Mouse (Mus musculus): Measurements from ENCODE around the gene Cacna2d3.

DNA sequence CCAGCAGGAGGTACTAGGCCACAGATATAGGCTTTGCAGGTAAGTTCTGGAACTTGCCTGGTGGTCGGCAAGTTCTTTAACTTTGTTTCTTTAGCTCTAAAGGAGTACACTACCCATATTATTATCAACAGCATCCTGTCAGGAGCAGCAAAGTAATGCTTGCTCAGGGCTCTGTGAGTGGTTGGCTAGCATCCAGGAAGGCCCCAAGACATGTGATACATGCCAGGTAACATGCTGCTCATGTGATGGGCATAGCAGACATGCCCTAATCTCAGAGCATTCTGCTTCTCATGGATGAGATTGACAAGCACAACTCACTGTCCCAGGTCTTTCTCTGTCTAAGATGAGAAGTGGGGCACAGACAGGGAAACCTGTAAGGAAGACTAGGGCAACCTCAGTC is 442.8 kb downstream of the Cacna2d3 start:
- TF ChIP-seq ZNF384 (IDR thresholded peaks at IDR 0.05; ENCODE audit: low read depth, low read length) (no peak), CHD2 (IDR thresholded peaks at IDR 0.05; ENCODE audit: low read depth, low read length) (no peak), MAFK (IDR thresholded peaks at IDR 0.05; ENCODE audit: insufficient read depth, low read depth, low read length) (no peak), ZC3H11A (IDR thresholded peaks at IDR 0.05; ENCODE audit: borderline replicate concordance, low read depth, low read length) (no peak)

Measured in ES-E14 (cell line).